Mouse (Mus musculus) myocyte (in vitro differentiated cells): ENCODE measurements around the gene Prss38.

ENCODE experiments used
- CEBPB ChIP-seq: IDR thresholded peaks from 2 replicates; pipeline ENCODE4 v1.6.1; 2011; ENCODE audit warnings: mild to moderate bottlenecking, moderate library complexity; ENCODE audit not compliant: poor library complexity, insufficient read depth, severe bottlenecking
- E2F4 ChIP-seq: IDR thresholded peaks from one replicate; pipeline ENCODE4 v1.6.1; 2011; ENCODE audit warnings: mild to moderate bottlenecking, control low read depth, moderate library complexity; ENCODE audit not compliant: insufficient read depth
- MAX ChIP-seq: IDR thresholded peaks from one replicate; pipeline ENCODE4 v1.6.1; 2011; ENCODE audit warnings: low read depth, mild to moderate bottlenecking, control low read depth
- MYOD1 ChIP-seq, 3 experiments: IDR thresholded peaks; one replicate each; pipeline ENCODE4 v1.6.1; 2011; ENCODE audit warnings: control low read depth in 2 of 3, low read depth in 2 of 3, mild to moderate bottlenecking in 2 of 3, moderate library complexity in 1 of 3; ENCODE audit not compliant: insufficient read length in 2 of 3, control insufficient read depth in 1 of 3
- MYOG ChIP-seq, 3 experiments: IDR thresholded peaks; one replicate each; pipeline ENCODE4 v1.6.1; 2011; ENCODE audit warnings: control low read depth in 2 of 3, low read depth in 2 of 3, mild to moderate bottlenecking in 2 of 3; ENCODE audit not compliant: insufficient read length in 2 of 3, control insufficient read depth in 1 of 3, insufficient read depth in 1 of 3
- POLR2A ChIP-seq: IDR thresholded peaks from one replicate; pipeline ENCODE4 v1.6.1; 2011; ENCODE audit warnings: low read depth, mild to moderate bottlenecking, control low read depth, moderate library complexity; ENCODE audit not compliant: insufficient read length
- POLR2AphosphoS2 ChIP-seq: IDR thresholded peaks from one replicate; pipeline ENCODE4 v1.6.1; 2011; ENCODE audit warnings: low read depth, control low read depth; ENCODE audit not compliant: insufficient read length
- SRF ChIP-seq: IDR thresholded peaks from one replicate; pipeline ENCODE4 v1.6.1; 2011; ENCODE audit warnings: low read depth; ENCODE audit not compliant: control insufficient read depth, insufficient read length
- TCF12 ChIP-seq: IDR thresholded peaks from one replicate; pipeline ENCODE4 v1.6.1; 2011; ENCODE audit warnings: mild to moderate bottlenecking, control low read depth; ENCODE audit not compliant: poor library complexity, insufficient read depth, severe bottlenecking
- TCF3 ChIP-seq: IDR thresholded peaks from one replicate; pipeline ENCODE4 v1.6.1; 2011; ENCODE audit warnings: low read depth, control low read depth; ENCODE audit not compliant: insufficient read length
- USF1 ChIP-seq: IDR thresholded peaks from one replicate; pipeline ENCODE4 v1.6.1; 2011; ENCODE audit warnings: low read depth, mild to moderate bottlenecking, control low read depth, moderate library complexity

- TF ChIP-seq POLR2A (no peak), CEBPB (no peak), USF1 (no peak), TCF12 (no peak), E2F4 (no peak), POLR2AphosphoS2 (peak; percentile 14), MYOG (IDR thresholded peaks at IDR 0.05; ENCODE audit: control insufficient read depth in 1 of 3, insufficient read depth in 1 of 3, insufficient read length in 2 of 3, low read depth in 2 of 3) (no peak), MAX (no peak), MYOD1 (IDR thresholded peaks at IDR 0.05; ENCODE audit: control insufficient read depth in 1 of 3, insufficient read length in 2 of 3, low read depth in 2 of 3) (no peak), TCF3 (no peak), SRF (no peak)
These were observed 39.5 kb downstream of the Prss38 start for GRCm38 (mm10) chr11:59335942-59336341.
